Mouse (Mus musculus): Measurements from ENCODE around the gene Has1. TPM values are rescaled to one million over a fixed set of nuclear protein-coding genes. Genes with fewer than 3 reads are reported as not detected.
A peak's percentile ranks its signal among the peaks of the same experiment; 100 is the strongest.
"Not testable (repeated sequence)": the region's sequence is repeated elsewhere in the genome, so short reads cannot be mapped to it uniquely, and the experiment has no call there.

Has1 gene
- polyA plus RNA-seq, 1 experiment from 2014 or later = 1.5 TPM

GRCm38 (mm10) chr17:17866801-17867469, 11.9 kb upstream of the Has1 start:
- H3K4me2 ChIP-seq = no peak overlapping the region
- no peaks in the 10 kb centered on the region for H3K9me3 ChIP-seq
- no peak overlapping the region for H3K4me3 ChIP-seq (replicated peaks)
- no peaks in the 10 kb centered on the region for H3K27me3 ChIP-seq
- 88% methylated on average over 11 of the region's 11 CpGs for WGBS
- peaks cover 53% of the 10 kb centered on the region for H3K36me3 ChIP-seq
- no peak overlapping the region for H3K9ac ChIP-seq (replicated peaks)
- H3K4me1 ChIP-seq (replicated peaks) = no peaks in the 10 kb centered on the region
- H3K27ac ChIP-seq = no peak overlapping the region
- no peak for ATAC-seq (ENCODE audit: insufficient number of reproducible peaks, insufficient read depth, low FRiP score, low TSS enrichment, low read depth)

- no peak overlapping the region for H3K9ac ChIP-seq (replicated peaks)
- H3K4me1 ChIP-seq (replicated peaks) = no peaks in the 10 kb centered on the region
- no peak overlapping the region for H3K4me3 ChIP-seq (replicated peaks)
- WGBS = 67% methylated on average over 2 of the region's 2 CpGs
- H3K36me3 ChIP-seq = peaks cover 53% of the 10 kb centered on the region
- H3K9me3 ChIP-seq = no peaks in the 10 kb centered on the region
- H3K27ac ChIP-seq = no peak overlapping the region
- no peaks in the 10 kb centered on the region for H3K27me3 ChIP-seq
- H3K4me2 ChIP-seq = no peak overlapping the region
- ATAC-seq (ENCODE audit: insufficient number of reproducible peaks, insufficient read depth, low FRiP score, low TSS enrichment, low read depth) = no peak
Measured at GRCm38 (mm10) chr17:17865168-17865567, 10.2 kb upstream of the Has1 start.

- Histone ChIP-seq H3K4me3 (replicated peaks) (no peak overlapping the region), H3K9ac (replicated peaks) (no peak overlapping the region), H3K4me1 (replicated peaks) (no peaks in the 10 kb centered on the region), H3K9me3 (no peaks in the 10 kb centered on the region), H3K27me3 (no peaks in the 10 kb centered on the region), H3K27ac (no peak overlapping the region), H3K4me2 (no peak overlapping the region), H3K36me3 (peaks cover 56% of the 10 kb centered on the region)
- 81% methylated on average over 1 of the region's 1 CpGs for WGBS
- ATAC-seq (ENCODE audit: insufficient number of reproducible peaks, insufficient read depth, low FRiP score, low TSS enrichment, low read depth) = no peak
Measured at GRCm38 (mm10) chr17:17862360-17862759, 7.4 kb upstream of the Has1 start.

GRCm38 (mm10) chr17:17860110-17860509, 5.1 kb upstream of the Has1 start:
- no peak overlapping the region for H3K4me3 ChIP-seq (replicated peaks)
- 91% methylated on average over 3 of the region's 3 CpGs for WGBS
- H3K4me2 ChIP-seq = no peak overlapping the region
- no peak overlapping the region for H3K27ac ChIP-seq
- no peaks in the 10 kb centered on the region for H3K27me3 ChIP-seq
- peaks cover 4% of the 10 kb centered on the region for H3K4me1 ChIP-seq (replicated peaks)
- H3K9me3 ChIP-seq = no peaks in the 10 kb centered on the region
- no peak overlapping the region for H3K9ac ChIP-seq (replicated peaks)
- no peak for ATAC-seq (ENCODE audit: insufficient number of reproducible peaks, insufficient read depth, low FRiP score, low TSS enrichment, low read depth)
- peaks cover 39% of the 10 kb centered on the region for H3K36me3 ChIP-seq

GRCm38 (mm10) chr17:17857446-17857845, 2.4 kb upstream of the Has1 start:
- H3K36me3 ChIP-seq = peaks cover 14% of the 10 kb centered on the region
- no peaks in the 10 kb centered on the region for H3K27me3 ChIP-seq
- no peaks in the 10 kb centered on the region for H3K9me3 ChIP-seq
- 82% methylated on average over 1 of the region's 1 CpGs for WGBS
- H3K4me2 ChIP-seq = no peak overlapping the region
- ATAC-seq (ENCODE audit: insufficient number of reproducible peaks, insufficient read depth, low FRiP score, low TSS enrichment, low read depth) = no peak
- no peak overlapping the region for H3K4me3 ChIP-seq (replicated peaks)
- peaks cover 9% of the 10 kb centered on the region for H3K4me1 ChIP-seq (replicated peaks)
- H3K9ac ChIP-seq (replicated peaks) = no peak overlapping the region
- H3K27ac ChIP-seq = no peak overlapping the region

- H3K27ac ChIP-seq = no peak overlapping the region
- no peaks in the 10 kb centered on the region for H3K9me3 ChIP-seq
- H3K9ac ChIP-seq (replicated peaks) = no peak overlapping the region
- 67% methylated on average over 1 of the region's 1 CpGs for WGBS
- no peak overlapping the region for H3K4me3 ChIP-seq (replicated peaks)
- H3K27me3 ChIP-seq = no peaks in the 10 kb centered on the region
- peaks cover 9% of the 10 kb centered on the region for H3K4me1 ChIP-seq (replicated peaks)
- ATAC-seq (ENCODE audit: insufficient number of reproducible peaks, insufficient read depth, low FRiP score, low TSS enrichment, low read depth) = no peak
- H3K4me2 ChIP-seq = no peak overlapping the region
- peaks cover 12% of the 10 kb centered on the region; the same call in 1 of the 2 replicates for H3K36me3 ChIP-seq
Measured at GRCm38 (mm10) chr17:17856612-17857011, 1.6 kb upstream of the Has1 start.

GRCm38 (mm10) chr17:17849906-17850712, 4.9 kb downstream of the Has1 start:
- Histone ChIP-seq H3K27ac (no peak overlapping the region), H3K4me2 (peak overlapping the region; percentile 21), H3K9ac (replicated peaks) (no peak overlapping the region), H3K4me1 (replicated peaks) (peaks cover 5% of the 10 kb centered on the region), H3K36me3 (peaks cover 22% of the 10 kb centered on the region), H3K9me3 (no peaks in the 10 kb centered on the region), H3K27me3 (peaks cover 23% of the 10 kb centered on the region), H3K4me3 (replicated peaks) (no peak overlapping the region)
- WGBS = 18% methylated on average over 55 of the region's 55 CpGs
- ATAC-seq (ENCODE audit: insufficient number of reproducible peaks, insufficient read depth, low FRiP score, low TSS enrichment, low read depth) = no peak

GRCm38 (mm10) chr17:17848988-17849387, 6.0 kb downstream of the Has1 start:
- no peak for ATAC-seq (ENCODE audit: insufficient number of reproducible peaks, insufficient read depth, low FRiP score, low TSS enrichment, low read depth)
- WGBS = 81% methylated on average over 2 of the region's 2 CpGs
- no peak overlapping the region for H3K27ac ChIP-seq
- H3K36me3 ChIP-seq = peaks cover 22% of the 10 kb centered on the region
- H3K9me3 ChIP-seq = no peaks in the 10 kb centered on the region
- no peaks in the 10 kb centered on the region for H3K4me1 ChIP-seq (replicated peaks)
- H3K9ac ChIP-seq (replicated peaks) = no peak overlapping the region
- peaks cover 23% of the 10 kb centered on the region for H3K27me3 ChIP-seq
- no peak overlapping the region for H3K4me3 ChIP-seq (replicated peaks)
- no peak overlapping the region for H3K4me2 ChIP-seq

GRCm38 (mm10) chr17:17845187-17846027, 9.6 kb downstream of the Has1 start:
- Histone ChIP-seq H3K4me3 (replicated peaks) (no peak overlapping the region), H3K9ac (replicated peaks) (no peak overlapping the region), H3K36me3 (peaks cover 51% of the 10 kb centered on the region), H3K27ac (no peak overlapping the region), H3K4me1 (replicated peaks) (no peaks in the 10 kb centered on the region), H3K4me2 (no peak overlapping the region), H3K27me3 (peaks cover 22% of the 10 kb centered on the region), H3K9me3 (no peaks in the 10 kb centered on the region)
- WGBS = 72% methylated on average over 10 of the region's 10 CpGs
- ATAC-seq (ENCODE audit: insufficient number of reproducible peaks, insufficient read depth, low FRiP score, low TSS enrichment, low read depth) = no peak

- ATAC-seq (ENCODE audit: insufficient number of reproducible peaks, insufficient read depth, low FRiP score, low TSS enrichment, low read depth); H3K27ac ChIP-seq; H3K4me1 ChIP-seq (replicated peaks); H3K9me3 ChIP-seq; H3K4me3 ChIP-seq (replicated peaks); H3K4me2 ChIP-seq; H3K9ac ChIP-seq (replicated peaks): not testable (repeated sequence)
- Histone ChIP-seq H3K27me3 (peaks cover 14% of the 10 kb centered on the region), H3K36me3 (peaks cover 52% of the 10 kb centered on the region)
- 90% methylated on average over 3 of the region's 3 CpGs for WGBS
Measured at GRCm38 (mm10) chr17:17844606-17845005, 10.4 kb downstream of the Has1 start.

Measured in limb, embryonic 12.5 days (tissue).